Mouse (Mus musculus) olfactory bulb, adult 2 months (tissue): ENCODE measurements around the gene Serbp1. TPM values are rescaled to one million over a fixed set of nuclear protein-coding genes. Genes with fewer than 3 reads are reported as not detected.

Experiments
- H3K27ac ChIP-seq: fragments of 200-500 bp; 2 replicates; pipeline ENCODE4 v1.5.1; 2012; ENCODE audit warnings: low read depth, low read length; ENCODE audit not compliant: insufficient read depth
- H3K4me1 ChIP-seq: fragments of 200-500 bp; 2 replicates; pipeline ENCODE4 v1.6.1; 2012; ENCODE audit warnings: low read length; ENCODE audit not compliant: control insufficient read depth, insufficient read depth
- H3K4me3 ChIP-seq: fragments of 200-500 bp; 2 replicates; pipeline ENCODE4 v1.5.1; 2012; ENCODE audit warnings: mild to moderate bottlenecking, low read depth, low read length, moderate library complexity; ENCODE audit not compliant: insufficient read depth
- CTCF ChIP-seq: fragments of 200-500 bp; IDR thresholded peaks from 2 replicates; pipeline ENCODE4 v1.5.1; 2012; ENCODE audit warnings: low read depth, mild to moderate bottlenecking, low read length, moderate library complexity; ENCODE audit not compliant: insufficient read depth
- POLR2A ChIP-seq: fragments of 200-500 bp; IDR thresholded peaks from 2 replicates; pipeline ENCODE4 v1.6.1; 2012; ENCODE audit warnings: mild to moderate bottlenecking, low read depth, low read length, moderate library complexity; ENCODE audit not compliant: insufficient read depth
- WGBS: fragments of 180-500 bp; shearing (Covaris S2); methylation state at CpG from one replicate; pipeline ENCODE4 v1.1.7; 2018; 5-methylcytosine and 5-hydroxymethylcytosine counted together
- polyA plus RNA-seq: library from polyadenylated mRNA; stranded (reverse); fragments of >200 nt; gene quantifications from 2 replicates; pipeline ENCODE4 v1.2.4, GENCODE M21; 2012; ENCODE audit warnings: low replicate concordance; ENCODE audit not compliant: missing spikeins, insufficient read depth, insufficient read length

The Serbp1 gene
- not detected in 2 replicates for polyA plus RNA-seq

DNA sequence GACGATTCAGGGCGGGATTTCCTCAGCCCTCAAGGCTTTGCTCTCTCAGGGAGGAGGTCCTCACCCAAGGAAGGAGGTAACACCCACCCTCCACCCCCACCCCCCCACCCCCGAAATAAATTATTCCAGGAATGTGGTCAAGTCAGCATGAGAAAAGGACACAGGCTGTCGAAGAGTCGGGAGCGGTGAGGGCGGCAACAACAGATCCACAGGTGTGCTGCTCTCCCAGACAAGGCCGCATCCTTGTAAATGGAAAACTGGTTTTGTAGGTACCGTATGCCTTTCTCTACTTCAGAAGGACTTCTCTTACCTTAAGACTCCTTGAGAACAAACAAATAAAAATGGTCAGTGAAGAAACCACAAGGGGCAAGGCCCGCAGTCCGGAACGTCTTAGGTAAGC, at the start of gene Serbp1:
Gene Serbp1, plus strand, starts transcription at position 200 of the 400 bp plus-strand sequence.
- TF ChIP-seq POLR2A (no peak), CTCF (no peak)
- H3K27ac ChIP-seq, result no peak within 1 kb of the TSS
- H3K4me1 ChIP-seq, result no peaks in the 10 kb centered on the region
- WGBS, result 41% methylated on average over 12 of the region's 12 CpGs
- H3K4me3 ChIP-seq, result no peak within 1 kb of the TSS

DNA sequence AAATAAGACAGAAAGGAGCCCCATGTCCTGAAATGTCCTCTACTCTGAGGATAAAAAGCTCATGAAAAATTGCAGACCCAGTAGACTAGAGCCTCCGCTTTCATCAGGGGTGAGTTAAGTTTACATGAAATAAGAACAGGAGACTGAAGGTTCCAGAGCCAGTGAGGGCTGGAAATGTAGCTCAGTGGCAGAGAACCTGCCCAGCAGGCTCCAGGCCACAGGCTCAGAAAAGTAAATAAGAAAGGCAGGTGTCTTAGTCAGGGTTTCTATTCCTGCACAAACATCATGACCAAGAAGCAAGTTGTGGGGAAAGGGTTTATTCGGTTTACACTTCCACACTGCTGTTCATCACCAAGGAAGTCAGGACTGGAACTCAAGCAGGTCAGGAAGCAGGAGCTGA, 44.4 kb upstream of the Serbp1 start:
- TF ChIP-seq POLR2A, result no peak
- TF ChIP-seq CTCF, result no peak
- Histone ChIP-seq H3K4me3 (no peak overlapping the region), H3K27ac (no peak overlapping the region), H3K4me1 (no peaks in the 10 kb centered on the region)
- 85% methylated on average over 2 of the region's 2 CpGs for WGBS

DNA sequence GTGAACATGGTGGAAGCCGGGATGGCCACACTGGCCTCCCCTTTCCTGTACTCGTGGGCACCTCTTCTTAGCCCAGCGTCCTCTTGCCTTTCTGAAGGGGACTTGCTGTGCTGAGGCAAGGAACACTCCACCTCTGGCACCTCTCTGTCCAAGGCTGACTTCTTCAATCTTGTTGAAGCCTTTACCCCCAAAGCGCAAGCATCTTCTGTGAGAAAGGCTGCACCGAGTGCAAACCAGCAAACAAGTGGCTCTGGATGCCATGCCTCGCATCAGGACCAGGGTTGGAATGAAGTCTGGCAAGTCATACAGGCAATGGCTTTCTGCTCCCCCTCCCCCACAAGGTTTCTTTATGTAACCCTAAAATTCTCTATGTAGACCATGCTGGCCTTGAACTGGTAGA, 43.4 kb upstream of the Serbp1 start:
- Histone ChIP-seq H3K4me3 (no peak overlapping the region), H3K27ac (no peak overlapping the region), H3K4me1 (no peaks in the 10 kb centered on the region)
- WGBS, result 91% methylated on average over 6 of the region's 6 CpGs
- TF ChIP-seq POLR2A (no peak), CTCF (no peak)

DNA sequence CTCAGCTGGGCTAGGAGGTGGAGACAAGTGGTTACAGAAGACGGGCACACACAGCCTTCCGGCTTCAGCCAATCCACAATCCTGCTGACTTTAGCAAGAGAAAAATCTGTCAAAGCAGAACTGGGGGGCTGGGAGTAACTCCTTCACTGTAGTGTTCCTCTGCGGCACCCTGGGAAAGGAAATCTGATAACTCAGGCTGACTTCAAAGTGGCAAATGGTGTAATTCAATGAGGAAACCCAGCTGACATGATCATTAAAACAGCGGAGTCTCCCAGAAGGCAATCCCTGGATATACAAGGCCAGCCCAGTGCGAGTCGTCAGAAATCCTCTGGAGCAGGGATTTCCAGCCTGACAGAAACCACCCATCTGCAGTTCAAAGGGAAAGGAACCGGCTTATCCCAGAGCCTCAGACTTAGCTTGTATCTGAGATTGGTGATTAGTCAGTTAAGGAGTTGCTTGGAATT, 42.8 kb upstream of the Serbp1 start:
- 33% methylated on average over 7 of the region's 7 CpGs for WGBS
- H3K4me3 ChIP-seq, result no peak overlapping the region

DNA sequence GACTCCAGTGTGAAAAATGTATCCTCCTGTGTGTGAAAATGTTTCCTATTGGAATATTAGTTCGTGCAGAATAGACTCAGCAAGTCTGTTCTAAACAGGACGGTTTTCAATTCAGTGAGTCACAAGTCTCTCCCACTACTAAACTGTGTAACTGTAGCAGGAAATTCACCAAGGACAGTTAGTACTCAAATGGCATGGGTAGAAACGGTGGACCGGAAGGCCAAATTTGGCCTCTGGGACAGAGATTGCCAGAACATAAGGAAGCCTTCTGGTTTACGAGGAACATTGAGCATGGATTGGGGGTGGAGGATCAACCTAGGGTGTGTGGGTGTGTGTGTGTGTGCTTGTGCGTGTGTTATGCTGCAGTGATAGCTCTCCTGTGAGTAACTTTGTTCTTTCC, 41.2 kb upstream of the Serbp1 start:
- H3K27ac ChIP-seq, result no peak overlapping the region
- WGBS, result 81% methylated on average over 6 of the region's 6 CpGs
- H3K4me1 ChIP-seq, result no peaks in the 10 kb centered on the region
- H3K4me3 ChIP-seq, result no peak overlapping the region
- TF ChIP-seq POLR2A (no peak), CTCF (no peak)

More for the DNA sequence above, 42.8 kb upstream of the Serbp1 start:
- TF ChIP-seq POLR2A (no peak), CTCF (no peak)
- no peak overlapping the region for H3K27ac ChIP-seq
- H3K4me1 ChIP-seq, result no peaks in the 10 kb centered on the region

DNA sequence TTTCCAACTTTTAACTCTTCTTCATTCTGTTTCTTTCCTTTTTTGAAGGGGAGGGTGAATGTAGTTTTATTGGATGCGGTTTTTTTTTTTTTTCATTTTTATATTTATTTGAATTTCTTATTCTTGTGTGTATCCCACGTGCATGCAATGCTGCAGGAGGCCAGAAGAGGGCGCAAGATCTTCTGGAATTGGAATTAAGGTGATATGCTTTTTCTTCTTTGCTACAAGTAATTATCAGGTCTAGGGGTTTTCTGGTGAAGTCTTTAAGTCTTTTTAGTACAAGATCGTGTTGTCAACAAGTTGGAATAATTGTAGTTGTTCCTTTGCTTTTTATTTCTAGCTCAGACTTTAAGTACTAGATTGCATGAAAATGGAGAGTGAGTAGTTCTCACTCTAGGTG, 39.9 kb upstream of the Serbp1 start:
- Histone ChIP-seq H3K4me1 (no peaks in the 10 kb centered on the region), H3K4me3 (no peak overlapping the region), H3K27ac (no peak overlapping the region)
- TF ChIP-seq POLR2A, result no peak
- no peak for TF ChIP-seq CTCF
- 28% methylated on average over 4 of the region's 4 CpGs for WGBS

DNA sequence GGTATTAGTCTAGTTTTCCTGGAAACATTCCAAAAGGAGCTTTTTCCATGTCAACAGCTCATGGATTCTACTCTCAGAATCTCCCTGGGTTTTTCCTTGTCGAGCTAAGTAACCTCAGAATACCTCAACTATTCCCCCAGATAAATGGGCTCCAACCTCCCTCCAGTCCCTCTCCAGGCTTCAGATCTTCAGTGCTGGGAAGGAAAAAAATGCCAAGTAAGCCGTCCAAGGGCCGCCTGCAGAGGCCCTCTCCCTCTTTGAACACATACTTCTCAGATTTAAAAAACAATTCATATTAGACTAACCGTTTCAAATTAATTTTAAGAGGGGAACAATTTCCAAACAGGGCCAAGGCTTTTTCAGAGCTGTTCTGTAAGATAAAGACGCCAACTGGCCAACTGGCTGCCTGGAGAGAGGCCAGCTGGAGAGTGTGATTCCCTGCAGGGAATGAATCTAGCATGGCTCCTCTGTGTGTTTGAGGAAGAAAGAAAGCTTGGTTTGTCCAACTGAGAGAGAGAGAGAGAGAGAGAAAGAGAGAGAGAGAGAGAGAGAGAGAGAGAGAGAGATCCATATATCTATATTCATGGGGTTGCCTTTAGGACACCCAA, 37.2 kb upstream of the Serbp1 start:
- H3K27ac ChIP-seq, result no peak overlapping the region
- no peak for TF ChIP-seq CTCF
- no peak for TF ChIP-seq POLR2A

DNA sequence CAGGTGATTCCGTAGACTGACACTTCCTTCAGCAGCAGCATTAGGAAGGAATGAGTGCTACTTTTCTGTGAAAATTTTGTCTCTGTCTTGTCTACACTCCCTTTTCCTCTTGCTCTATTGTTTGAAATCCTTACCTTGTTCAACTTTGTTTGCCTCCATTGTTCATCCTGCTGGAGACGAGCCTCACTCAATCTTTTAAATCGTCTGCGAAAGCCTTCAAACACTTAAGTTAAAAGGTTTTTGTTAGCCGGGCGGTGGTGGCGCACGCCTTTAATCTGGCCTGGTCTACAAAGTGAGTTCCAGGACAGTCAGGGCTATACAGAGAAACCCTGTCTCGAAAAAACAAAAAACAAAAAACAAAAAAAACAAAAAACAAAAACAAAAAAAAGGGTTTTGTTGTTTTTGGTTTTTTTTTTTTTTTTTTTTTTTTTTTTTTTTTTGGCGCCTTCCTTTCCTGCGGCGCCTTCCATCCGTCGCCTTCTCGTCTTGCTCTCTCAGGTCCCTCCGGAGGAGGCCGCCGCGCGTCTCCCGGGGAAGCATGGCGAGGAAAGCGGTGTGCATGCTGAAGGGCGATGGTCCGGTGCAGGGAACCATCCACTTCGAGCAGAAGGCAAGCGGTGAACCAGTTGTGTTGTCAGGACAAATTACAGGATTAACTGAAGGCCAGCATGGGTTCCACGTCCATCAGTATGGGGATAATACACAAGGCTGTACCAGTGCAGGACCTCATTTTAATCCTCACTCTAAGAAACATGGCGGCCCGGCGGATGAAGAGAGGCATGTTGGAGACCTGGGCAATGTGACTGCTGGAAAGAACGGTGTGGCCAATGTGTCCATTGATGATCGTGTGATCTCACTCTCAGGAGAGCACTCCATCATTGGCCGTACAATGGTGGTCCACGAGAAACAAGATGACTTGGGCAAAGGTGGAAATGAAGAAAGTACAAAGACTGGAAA, 32.6 kb upstream of the Serbp1 start:
- TF ChIP-seq POLR2A (no peak), CTCF (no peak)
- 82% methylated on average over 35 of the region's 35 CpGs for whole genome bisulfite sequencing
- no peaks in the 10 kb centered on the region for H3K4me1 ChIP-seq
- no peak overlapping the region for H3K27ac ChIP-seq
- H3K4me3 ChIP-seq, result no peak overlapping the region

More for the DNA sequence above, 37.2 kb upstream of the Serbp1 start:
- no peaks in the 10 kb centered on the region for H3K4me1 ChIP-seq
- H3K4me3 ChIP-seq, result no peak overlapping the region
- WGBS, result 44% methylated on average over 5 of the region's 5 CpGs

DNA sequence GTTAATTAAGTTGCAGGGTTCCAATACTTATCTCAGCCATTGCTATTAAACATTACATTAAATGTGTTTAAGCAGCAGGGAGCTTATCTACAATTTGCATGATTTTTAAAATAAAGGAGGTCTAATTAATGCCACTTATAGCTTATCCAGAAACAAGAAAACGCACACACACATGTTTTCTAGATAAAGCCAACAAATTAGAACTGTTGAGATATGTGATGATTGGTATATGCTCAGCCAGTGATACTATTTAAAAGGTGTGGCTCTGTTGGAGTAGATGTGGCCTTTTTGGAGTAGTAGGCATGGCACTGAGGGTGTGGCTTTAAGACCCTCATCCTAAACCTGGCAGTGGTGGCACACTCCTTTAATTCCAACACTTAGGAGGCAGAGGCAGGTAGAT, 25.6 kb upstream of the Serbp1 start:
- H3K4me3 ChIP-seq, result no peak overlapping the region
- H3K27ac ChIP-seq, result no peak overlapping the region
- no peak for TF ChIP-seq CTCF
- TF ChIP-seq POLR2A, result no peak
- no peaks in the 10 kb centered on the region for H3K4me1 ChIP-seq
- 74% methylated on average over 1 of the region's 1 CpGs for WGBS
